Mouse (Mus musculus) monocyte, adult 5-6 weeks (primary cell): ENCODE data around the gene Rbm38. TPM values are rescaled to one million over a fixed set of nuclear protein-coding genes. Genes with fewer than 3 reads are reported as not detected.
A peak's percentile ranks its signal among the peaks of the same experiment; 100 is the strongest.

ENCODE experiments used
- ATAC-seq: fragments of 153-309, 156-312 bp; replicated peaks from 2 replicates; pipeline ENCODE4 v1.8.0; 2017; ENCODE audit warnings: mild to moderate bottlenecking; ENCODE audit not compliant: low TSS enrichment, insufficient number of reproducible peaks, severe bottlenecking, poor library complexity, low FRiP score
- total RNA-seq: library from RNA; stranded (forward); fragments of 200-1000, 200-491, 200-594 nt; gene quantifications from 3 replicates; pipeline ENCODE4 v1.2.3, GENCODE M21; 2017

The Rbm38 gene
- total RNA-seq, 1 experiment from 2014 or later, result 41.8 TPM

DNA sequence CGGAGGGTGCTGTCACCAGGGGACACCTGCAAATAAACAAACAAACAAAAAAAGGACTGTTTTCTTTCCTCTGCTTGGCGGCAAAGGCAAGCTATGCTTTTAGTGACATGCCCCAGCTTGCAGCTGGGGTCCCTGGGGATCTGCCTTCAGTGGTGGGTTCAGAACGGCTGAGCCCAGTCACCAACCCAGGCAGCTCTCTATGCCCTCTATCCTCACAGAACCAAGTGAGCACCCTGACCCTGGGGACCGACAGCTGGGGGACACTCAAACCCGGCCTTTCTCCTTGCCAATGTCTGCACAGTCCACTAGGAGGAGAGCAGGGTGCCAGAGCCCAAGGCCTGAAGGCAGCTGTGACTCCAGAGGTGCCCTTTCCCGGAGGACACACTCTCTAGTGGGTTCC lies 29.5 kb downstream of the Rbm38 start:
- ATAC-seq, result no peak

- no peak for ATAC-seq
Measured at GRCm38 (mm10) chr2:173050604-173051382, 30.5 kb downstream of the Rbm38 start.

GRCm38 (mm10) chr2:173052881-173053280 lies 32.6 kb downstream of the Rbm38 start:
- ATAC-seq, result no peak

DNA sequence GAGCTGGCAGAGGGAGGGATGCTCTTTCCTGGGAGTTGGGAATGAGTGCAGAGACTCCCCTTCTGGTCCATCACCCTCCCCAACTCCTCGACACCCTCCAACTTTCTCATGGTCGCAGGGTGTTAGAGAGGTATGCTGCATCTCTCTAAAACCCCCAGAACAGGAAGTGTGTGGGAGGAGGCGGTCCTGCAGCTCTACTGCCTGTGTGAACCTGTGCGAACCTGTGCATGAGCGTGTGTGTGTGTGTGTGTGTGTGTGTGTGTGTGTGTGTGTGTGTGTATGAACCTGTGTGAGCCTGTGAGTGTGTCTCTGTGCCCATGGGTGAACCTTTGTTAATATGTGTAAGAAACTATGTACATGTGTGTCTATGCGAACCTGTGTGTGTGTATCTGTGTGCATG lies 33.5 kb downstream of the Rbm38 start:
- ATAC-seq, result no peak

DNA sequence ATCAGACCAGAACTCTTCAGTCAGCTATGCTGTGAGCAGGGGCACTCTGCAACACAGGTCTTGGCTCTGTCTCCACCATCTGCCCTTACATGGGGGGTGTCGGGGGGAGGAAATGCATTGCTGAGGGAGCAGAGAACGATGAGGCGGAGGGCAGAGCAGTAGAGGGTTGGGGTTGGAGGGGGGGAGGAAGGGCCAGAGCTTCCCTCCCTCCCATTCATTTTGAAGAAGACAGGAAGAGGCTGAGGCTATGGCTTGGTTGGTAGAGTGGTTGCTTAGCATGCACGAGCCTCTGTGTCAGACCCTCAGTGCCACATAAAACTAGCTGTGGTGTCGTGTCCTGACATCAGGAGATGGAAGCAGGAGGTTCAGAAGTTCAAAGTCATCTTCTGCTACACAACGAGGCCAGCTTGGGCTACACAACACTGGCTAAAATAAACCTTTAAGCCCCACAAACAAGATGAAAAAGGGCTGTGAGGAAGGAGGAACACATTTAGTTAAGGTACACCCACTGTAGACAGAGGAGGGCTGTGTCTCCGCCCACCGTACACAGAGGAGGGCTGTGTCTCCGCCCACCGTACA lies 36.1 kb downstream of the Rbm38 start:
- ATAC-seq, result no peak

GRCm38 (mm10) chr2:173056882-173057315 lies 36.6 kb downstream of the Rbm38 start:
- no peak for ATAC-seq

DNA sequence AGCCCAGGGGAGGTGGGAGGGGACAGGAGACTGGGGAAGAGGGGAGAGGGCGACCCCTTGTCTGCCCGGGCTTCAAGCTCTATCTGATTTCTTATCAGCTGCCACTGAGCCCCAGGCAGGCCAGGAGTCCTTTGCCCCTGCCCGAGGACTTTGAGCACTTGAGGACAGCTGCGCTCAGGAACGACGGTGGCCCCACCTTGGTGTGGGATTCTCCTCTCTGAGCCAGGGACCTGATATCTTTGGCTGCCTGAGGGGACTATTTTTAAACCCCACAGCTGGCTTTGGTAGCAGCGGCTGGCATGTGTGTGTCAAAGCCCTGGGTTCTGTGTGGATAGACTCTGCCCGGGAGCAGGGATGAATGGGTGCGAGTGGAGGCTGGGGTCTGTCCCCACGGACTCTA lies 37.3 kb downstream of the Rbm38 start:
- ATAC-seq, result no peak

GRCm38 (mm10) chr2:173058263-173058662 lies 38.0 kb downstream of the Rbm38 start:
- no peak for ATAC-seq

- no peak for ATAC-seq
Measured at GRCm38 (mm10) chr2:173060450-173060849, 40.2 kb downstream of the Rbm38 start.

DNA sequence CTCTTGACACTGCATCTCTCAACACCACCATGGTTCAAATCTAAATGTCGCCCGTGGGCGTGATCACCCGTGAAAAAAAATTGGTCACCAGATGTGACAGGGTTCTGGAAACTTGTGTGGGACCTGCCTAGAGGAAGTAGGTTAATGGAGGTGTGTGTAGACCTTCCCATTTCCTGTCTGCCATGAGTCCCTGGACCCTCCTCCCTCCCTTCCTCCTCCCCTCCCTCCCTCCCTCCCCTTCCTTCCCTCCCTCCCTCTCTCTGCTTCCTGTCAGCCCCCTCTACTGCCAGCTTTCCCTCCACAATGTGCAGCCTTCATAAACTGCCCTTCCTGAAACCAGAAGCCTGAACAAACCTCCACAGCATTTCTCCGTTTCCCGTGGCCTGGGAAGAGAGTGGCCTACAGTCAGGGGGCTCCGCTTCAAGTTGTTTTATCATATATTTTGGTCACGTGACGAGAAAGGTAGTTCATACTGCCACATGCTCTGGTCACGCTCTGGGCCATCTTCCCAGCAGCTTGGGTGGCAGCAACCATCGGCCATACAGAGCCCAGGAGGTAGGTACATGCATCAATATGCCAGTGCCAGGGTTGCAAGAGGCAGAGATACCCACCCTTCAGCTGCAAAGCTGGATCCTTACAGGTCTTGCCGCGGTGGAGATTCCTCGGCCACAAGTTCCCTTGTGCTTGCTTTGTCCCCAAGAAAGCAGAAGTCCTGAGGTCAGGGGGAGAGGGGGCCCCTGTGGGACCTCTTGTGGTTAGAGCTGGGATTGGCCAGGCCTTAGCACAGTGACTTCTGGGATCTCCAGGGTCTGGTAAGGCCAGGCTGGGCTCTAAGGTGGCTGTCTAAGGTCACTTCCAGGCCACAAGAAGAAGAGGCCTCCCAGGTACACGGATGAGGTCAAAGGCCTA lies 41.4 kb downstream of the Rbm38 start:
- ATAC-seq, result peak; percentile 83

DNA sequence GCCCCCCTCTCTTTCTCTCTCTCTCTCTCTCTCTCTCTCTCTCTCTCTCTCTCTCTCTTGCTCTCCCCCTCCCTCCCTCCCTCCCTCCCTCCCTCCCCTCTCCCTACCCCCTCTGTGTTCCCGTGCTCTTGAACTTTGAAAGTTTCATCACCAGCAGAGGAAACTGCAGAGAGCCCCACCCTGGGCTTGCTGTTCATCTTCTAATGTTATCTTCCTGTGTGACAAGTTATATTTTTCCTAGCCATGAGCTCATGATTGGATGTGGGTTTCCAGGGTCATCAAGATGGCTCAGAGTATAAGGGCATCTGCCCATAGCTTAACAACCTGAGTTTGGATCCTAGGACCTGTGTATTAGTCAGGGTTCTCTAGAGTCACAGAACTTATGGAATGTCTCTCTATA lies 42.9 kb downstream of the Rbm38 start:
- ATAC-seq, result 0 out of 2 replicates have a peak, but pooled peaks have one; percentile 12

- no peak for ATAC-seq
Measured at GRCm38 (mm10) chr2:173064864-173065263, 44.6 kb downstream of the Rbm38 start.

DNA sequence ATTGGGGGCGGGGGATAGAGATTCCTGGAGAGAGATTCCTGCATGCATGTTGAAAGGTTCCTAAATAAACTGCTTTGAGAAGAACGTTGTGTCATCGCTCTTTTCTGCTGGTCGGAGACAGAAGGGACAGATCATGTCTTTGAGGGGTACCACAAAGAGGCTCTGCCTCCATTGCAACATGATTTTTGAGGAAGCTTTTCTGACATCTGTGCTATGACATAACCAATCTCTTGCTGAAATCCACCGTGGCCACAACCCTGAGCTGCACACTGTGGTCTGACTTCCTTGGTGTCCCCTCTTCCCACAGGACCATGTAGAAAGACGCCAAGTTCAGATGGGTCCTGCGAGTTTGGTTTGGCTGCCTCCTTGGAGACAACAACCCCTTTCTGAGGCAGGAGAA lies 52.6 kb downstream of the Rbm38 start:
- ATAC-seq, result peak; percentile 98

- ATAC-seq, result no peak
Measured at GRCm38 (mm10) chr2:173073666-173074065, 53.4 kb downstream of the Rbm38 start.

DNA sequence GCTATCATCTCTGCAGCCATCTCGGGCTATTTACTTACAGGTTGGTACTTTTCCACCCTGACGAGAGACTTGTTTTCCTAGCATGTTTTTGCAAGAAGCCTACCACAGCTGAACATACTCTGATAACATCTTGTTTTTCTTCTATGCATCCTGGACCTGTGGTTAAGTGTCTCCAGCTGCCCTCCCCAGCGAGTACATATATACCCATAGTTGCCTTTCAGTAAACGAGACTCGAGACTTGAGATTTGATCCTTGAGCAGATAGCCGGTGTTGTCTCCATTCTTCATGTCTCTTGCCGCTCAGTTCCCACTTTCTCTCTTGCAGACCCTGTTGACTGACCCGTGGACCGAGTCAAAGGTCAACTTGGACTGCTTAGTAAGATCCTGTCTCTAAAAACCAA lies 56.6 kb downstream of the Rbm38 start:
- ATAC-seq, result no peak

DNA sequence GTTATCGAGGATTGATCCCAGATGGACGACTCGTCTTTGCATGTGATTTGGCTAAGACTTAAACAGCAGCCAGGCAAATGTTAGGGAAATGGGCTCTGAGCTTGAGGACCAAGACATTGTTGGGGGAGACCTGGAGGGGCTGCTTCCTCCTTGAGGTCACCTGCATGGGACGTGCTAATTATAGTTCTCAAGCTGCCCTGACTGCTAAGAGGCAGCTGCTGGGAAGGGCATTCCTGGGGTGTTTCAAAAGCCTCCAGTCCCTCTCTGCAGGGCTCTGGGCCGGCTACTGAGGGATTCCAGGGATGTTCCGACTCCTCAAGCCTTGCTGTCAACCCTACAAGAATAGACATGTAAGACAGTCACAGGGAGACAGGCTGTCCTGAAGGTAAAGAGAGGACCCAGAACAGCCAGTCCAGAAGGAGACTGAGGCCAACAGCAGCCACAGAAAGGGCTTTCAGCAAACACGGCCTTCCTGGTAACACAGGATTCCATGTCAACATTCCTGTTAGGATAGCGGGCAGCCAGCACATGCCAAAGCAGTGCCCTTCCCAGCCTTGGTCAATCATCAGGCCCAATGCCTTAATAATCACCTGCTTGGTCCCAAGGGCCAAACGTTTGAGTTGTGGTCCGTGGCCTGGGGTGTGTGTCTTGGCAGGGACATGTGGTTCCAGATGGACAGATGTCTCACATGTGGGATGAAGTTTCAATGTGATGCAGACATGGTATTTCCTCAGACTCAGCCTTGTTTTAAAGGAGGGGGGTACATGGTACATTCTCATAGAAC lies 59.7 kb downstream of the Rbm38 start:
- ATAC-seq, result no peak

DNA sequence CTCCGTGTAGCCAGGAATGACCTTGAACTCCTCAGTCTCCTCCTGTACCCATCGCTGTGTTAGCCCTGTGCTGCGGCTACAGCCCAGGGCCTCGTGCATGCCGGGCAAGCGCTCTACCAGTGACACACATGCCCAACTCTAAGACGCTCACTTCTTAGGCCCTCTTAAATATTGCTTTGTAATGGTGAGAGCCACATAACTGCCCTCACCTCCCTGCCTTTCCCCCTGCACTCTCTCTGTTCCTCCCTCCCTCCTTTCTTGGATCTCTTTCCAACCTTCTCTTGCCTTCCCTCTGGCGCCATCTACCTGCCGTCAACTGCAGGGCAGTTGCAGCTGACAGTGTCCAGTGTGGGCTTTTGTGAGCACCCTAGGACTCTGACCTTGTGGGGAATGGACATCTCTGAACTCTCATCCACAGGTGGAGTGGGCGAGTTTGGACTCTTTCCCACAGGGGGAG lies 60.5 kb downstream of the Rbm38 start:
- peak; percentile 67 for ATAC-seq

GRCm38 (mm10) chr2:173082706-173083105 lies 62.4 kb downstream of the Rbm38 start:
- ATAC-seq, result no peak

DNA sequence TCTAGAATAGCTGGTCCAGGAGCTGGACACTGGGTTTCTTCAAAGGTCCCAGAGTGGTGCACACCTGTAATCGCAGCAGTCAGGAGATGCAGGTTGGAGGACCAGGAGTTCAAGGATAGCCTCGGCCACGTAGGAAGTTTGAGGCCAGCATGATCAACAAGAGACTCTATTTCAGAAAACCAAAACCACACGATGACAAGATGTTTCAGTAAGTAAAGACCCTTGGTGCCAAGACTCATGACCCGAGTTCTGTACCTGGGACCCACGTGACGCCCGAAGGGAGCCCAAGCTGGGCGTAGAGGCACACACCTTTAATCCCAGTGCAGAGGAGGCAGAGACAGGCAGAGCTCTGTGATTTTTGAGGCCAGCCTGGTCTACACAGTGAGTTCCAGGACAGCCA lies 62.8 kb downstream of the Rbm38 start:
- no peak for ATAC-seq
